Mouse (Mus musculus) lung, adult 2 months (tissue): ENCODE results near the gene Ecsit. TPM values are rescaled to one million over a fixed set of nuclear protein-coding genes. Genes with fewer than 3 reads are reported as not detected.
"Not testable (repeated sequence)": the region's sequence is repeated elsewhere in the genome, so short reads cannot be mapped to it uniquely, and the experiment has no call there.

Experiments used
- DNase-seq: peaks from one replicate; pipeline ENCODE4 v3.0.0; 2022
- H3K4me1 ChIP-seq: fragments of 200-500 bp; 2 replicates; pipeline ENCODE4 v1.6.1; 2011; ENCODE audit warnings: low read length; ENCODE audit not compliant: control insufficient read depth, insufficient read depth
- H3K4me3 ChIP-seq: fragments of 200-500 bp; replicated peaks from 2 replicates; pipeline ENCODE3; 2011; ENCODE audit warnings: low read depth, mild to moderate bottlenecking, control low read depth, low read length; ENCODE audit errors: extremely low read depth
- CTCF ChIP-seq: fragments of 200-500 bp; IDR thresholded peaks from 2 replicates; pipeline ENCODE4 v1.5.1; 2011; ENCODE audit warnings: mild to moderate bottlenecking, low read length, control low read depth; ENCODE audit not compliant: insufficient read depth
- POLR2A ChIP-seq: fragments of 200-500 bp; IDR thresholded peaks from 2 replicates; pipeline ENCODE4 v1.6.1; 2011; ENCODE audit warnings: low read depth, mild to moderate bottlenecking, control low read depth, low read length, borderline replicate concordance; ENCODE audit errors: extremely low read depth
- WGBS: fragments of 180-500 bp; shearing (Covaris S2); methylation state at CpG from one replicate; pipeline ENCODE4 v1.1.7; 2018; 5-methylcytosine and 5-hydroxymethylcytosine counted together
- polyA plus RNA-seq: library from polyadenylated mRNA; depleted of rRNA; stranded (reverse); fragments of >200 nt; gene quantifications from 2 replicates; pipeline ENCODE4 v1.2.3, GENCODE M21; 2012

Gene Ecsit
- polyA plus RNA-seq, 1 experiment: 36.4 TPM

- under 1% methylated on average over 24 of the region's 24 CpGs for WGBS
- peak overlapping the region; percentile 32 for H3K4me3 ChIP-seq
- peak; percentile 78 for DNase-seq
- peaks cover 2% of the 10 kb centered on the region; the same call in 1 of the 2 replicates for H3K4me1 ChIP-seq
- peak; percentile 65 for TF ChIP-seq CTCF
- no peak for TF ChIP-seq POLR2A
These were observed 10.6 kb upstream of the Ecsit start for GRCm38 (mm10) chr9:22095854-22096307.

- whole genome bisulfite sequencing: 73% methylated on average over 6 of the region's 6 CpGs
- Histone ChIP-seq H3K4me3 (no peak overlapping the region), H3K4me1 (peaks cover 2% of the 10 kb centered on the region; the same call in 1 of the 2 replicates)
- TF ChIP-seq POLR2A (no peak), CTCF (no peak)
- no peak for DNase-seq
These were observed 7.5 kb upstream of the Ecsit start for GRCm38 (mm10) chr9:22092746-22093145.

- WGBS: 72% methylated on average over 7 of the region's 7 CpGs
- TF ChIP-seq CTCF (no peak), POLR2A (no peak)
- Histone ChIP-seq H3K4me1 (no peaks in the 10 kb centered on the region), H3K4me3 (no peak overlapping the region)
- no peak for DNase-seq
These were observed 4.7 kb upstream of the Ecsit start for GRCm38 (mm10) chr9:22089986-22090385.

GRCm38 (mm10) chr9:22089281-22089680, 4.0 kb upstream of the Ecsit start:
- H3K4me1 ChIP-seq: peaks cover 2% of the 10 kb centered on the region; the same call in 1 of the 2 replicates
- TF ChIP-seq POLR2A (no peak), CTCF (no peak)
- DNase-seq: no peak
- H3K4me3 ChIP-seq: no peak overlapping the region
- 96% methylated on average over 7 of the region's 7 CpGs for WGBS

GRCm38 (mm10) chr9:22087034-22087618, 1.9 kb upstream of the Ecsit start:
- Histone ChIP-seq H3K4me1 (peaks cover 2% of the 10 kb centered on the region; the same call in 1 of the 2 replicates), H3K4me3 (no peak overlapping the region)
- no peak for DNase-seq
- 83% methylated on average over 2 of the region's 2 CpGs for WGBS
- no peak for TF ChIP-seq CTCF
- TF ChIP-seq POLR2A: no peak

- Histone ChIP-seq H3K4me3 (peak overlapping the region; percentile 72), H3K4me1 (peaks cover 2% of the 10 kb centered on the region; the same call in 1 of the 2 replicates)
- WGBS: 50% methylated on average over 6 of the region's 6 CpGs
- TF ChIP-seq CTCF: no peak
- no peak for TF ChIP-seq POLR2A
- DNase-seq: no peak
These were observed 774 bp upstream of the Ecsit start for GRCm38 (mm10) chr9:22086012-22086411.

GRCm38 (mm10) chr9:22084667-22085021, 594 bp downstream of the Ecsit start:
- TF ChIP-seq POLR2A: no peak
- TF ChIP-seq CTCF: no peak
- H3K4me1 ChIP-seq: peaks cover 2% of the 10 kb centered on the region; the same call in 1 of the 2 replicates
- no peak for DNase-seq
- H3K4me3 ChIP-seq: peak overlapping the region; percentile 87
- 25% methylated on average over 4 of the region's 4 CpGs for WGBS

GRCm38 (mm10) chr9:22076223-22076622, 9.0 kb downstream of the Ecsit start:
- DNase-seq: no peak
- Histone ChIP-seq H3K4me3 (no peak overlapping the region), H3K4me1 (no peaks in the 10 kb centered on the region)
- 91% methylated on average over 23 of the region's 23 CpGs for WGBS
- TF ChIP-seq CTCF: no peak
- no peak for TF ChIP-seq POLR2A

- not testable (repeated sequence) for DNase-seq
These were observed 9.5 kb downstream of the Ecsit start for GRCm38 (mm10) chr9:22075778-22076177.

GRCm38 (mm10) chr9:22072276-22072675, 13.0 kb downstream of the Ecsit start:
- no peaks in the 10 kb centered on the region for H3K4me1 ChIP-seq
- TF ChIP-seq POLR2A (no peak), CTCF (no peak)
- H3K4me3 ChIP-seq: no peak overlapping the region
- no peak for DNase-seq
- 85% methylated on average over 4 of the region's 4 CpGs for WGBS

More at GRCm38 (mm10) chr9:22075778-22076177, 9.5 kb downstream of the Ecsit start:
- H3K4me1 ChIP-seq, H3K4me3 ChIP-seq: not testable (repeated sequence)
- WGBS: 83% methylated on average over 5 of the region's 5 CpGs
